Mouse (Mus musculus) limb, embryonic 14.5 days (tissue): ENCODE measurements around the gene Il3. TPM values are rescaled to one million over a fixed set of nuclear protein-coding genes. Genes with fewer than 3 reads are reported as not detected.
A peak's percentile ranks its signal among the peaks of the same experiment; 100 is the strongest.

Experiments
- ATAC-seq: fragments of 200-750 bp; cut with Nextera tagmentation; 2 replicates; pipeline ENCODE4 v1.8.0; 2017; ENCODE audit warnings: low read depth, moderate number of reproducible peaks, moderate TSS enrichment; ENCODE audit not compliant: low FRiP score
- DNase-seq: peaks from one replicate; pipeline ENCODE4 v3.0.0-alpha.2; 2015; ENCODE audit warnings: low spot score
- H3K27ac ChIP-seq: fragments of 300-500 bp; sonication (generic); replicated peaks from 2 replicates; pipeline ENCODE4 v1.5.1; 2014; ENCODE audit warnings: low read depth, mild to moderate bottlenecking, low read length, moderate library complexity, mixed read lengths
- H3K27me3 ChIP-seq: fragments of 300-500 bp; sonication (generic); 2 replicates; pipeline ENCODE4 v1.6.1; 2014; ENCODE audit warnings: low read length, mixed read lengths; ENCODE audit not compliant: control insufficient read depth, insufficient read depth
- H3K36me3 ChIP-seq: fragments of 300-500 bp; sonication (generic); 2 replicates; pipeline ENCODE4 v1.6.1; 2014; ENCODE audit warnings: mild to moderate bottlenecking, low read length, moderate library complexity, mixed read lengths; ENCODE audit not compliant: control insufficient read depth, insufficient read depth
- H3K4me1 ChIP-seq: fragments of 300-500 bp; sonication (generic); 2 replicates; pipeline ENCODE4 v1.6.1; 2014; ENCODE audit warnings: antibody characterized with exemption, low read length, mixed read lengths; ENCODE audit not compliant: control insufficient read depth, insufficient read depth
- H3K4me2 ChIP-seq: fragments of 300-500 bp; sonication (generic); replicated peaks from 2 replicates; pipeline ENCODE4 v1.6.1; 2014; ENCODE audit warnings: low read depth, mild to moderate bottlenecking, low read length, moderate library complexity; ENCODE audit not compliant: severe bottlenecking
- H3K4me3 ChIP-seq: fragments of 300-500 bp; sonication (generic); replicated peaks from 2 replicates; pipeline ENCODE4 v1.5.1; 2014; ENCODE audit warnings: low read length
- H3K9ac ChIP-seq: fragments of 300-500 bp; sonication (generic); 2 replicates; pipeline ENCODE4 v1.6.1; 2014; ENCODE audit warnings: mild to moderate bottlenecking, low read depth, low read length, moderate library complexity; ENCODE audit not compliant: severe bottlenecking
- H3K9me3 ChIP-seq: fragments of 300-500 bp; sonication (generic); 2 replicates; pipeline ENCODE4 v1.6.1; 2016; ENCODE audit warnings: low read length; ENCODE audit not compliant: control insufficient read depth
- POLR2A ChIP-seq: fragments of 200-500 bp; IDR thresholded peaks from 2 replicates; pipeline ENCODE4 v1.8.0; 2012; ENCODE audit warnings: inconsistent platforms, mild to moderate bottlenecking, moderate library complexity, borderline replicate concordance; ENCODE audit not compliant: insufficient read depth, insufficient read length; ENCODE audit errors: extremely low read depth
- WGBS: fragments of 180-500 bp; shearing (Covaris S2); extraction: QIAGEN DNeasy Blood & Tissue Kit; methylation state at CpG from one replicate; pipeline ENCODE4 v1.1.7; 2014; 5-methylcytosine and 5-hydroxymethylcytosine counted together
- polyA plus RNA-seq, 2 experiments: library from polyadenylated mRNA; depleted of rRNA in 1 of 2; stranded (reverse) in 1 of 2; unstranded in 1 of 2; fragments of >200 nt; fragmentation: Nextera tagmentation in 1 of 2; extraction: Ambion mirVana in 1 of 2; gene quantifications; 2 replicates each; pipeline versions ENCODE4 v1.2.1 to v1.2.3; 2012 to 2014

Gene Il3
- polyA plus RNA-seq, 2 experiments = not detected

DNA sequence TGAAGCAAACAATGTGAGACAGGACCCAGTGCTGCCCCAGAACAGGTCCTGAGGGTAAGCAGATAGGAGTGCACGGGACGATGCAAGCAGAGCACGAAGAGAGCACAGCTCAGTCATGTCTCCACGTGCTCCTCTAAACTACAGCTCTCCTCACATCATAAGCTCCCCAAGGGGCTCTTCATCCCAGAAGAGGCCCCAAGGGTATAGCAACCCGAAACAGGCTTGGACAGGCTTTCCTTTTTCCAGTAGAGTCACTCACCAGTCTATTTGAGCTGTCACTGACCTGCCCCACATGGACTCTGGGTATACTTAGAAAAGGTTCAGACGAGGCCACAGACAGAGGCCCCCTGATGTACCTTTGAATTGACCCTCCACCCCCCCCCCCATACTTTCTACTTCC lies 22.6 kb downstream of the Il3 start:
- TF ChIP-seq POLR2A = no peak
- Histone ChIP-seq H3K4me3 (no peak overlapping the region), H3K4me1 (no peaks in the 10 kb centered on the region; the same call in 1 of the 2 replicates), H3K9me3 (no peaks in the 10 kb centered on the region), H3K27ac (no peak overlapping the region), H3K27me3 (no peaks in the 10 kb centered on the region), H3K36me3 (no peaks in the 10 kb centered on the region), H3K9ac (no peak overlapping the region), H3K4me2 (no peak overlapping the region)
- no peak for DNase-seq
- WGBS = 72% methylated on average over 6 of the region's 6 CpGs
- no peak for ATAC-seq

- H3K27me3 ChIP-seq = no peaks in the 10 kb centered on the region
- 89% methylated on average over 3 of the region's 3 CpGs for WGBS
- H3K4me2 ChIP-seq = no peak overlapping the region
- ATAC-seq (no peak), DNase-seq (no peak)
- H3K4me1 ChIP-seq = no peaks in the 10 kb centered on the region
- no peak overlapping the region for H3K9ac ChIP-seq
- no peaks in the 10 kb centered on the region for H3K36me3 ChIP-seq
- TF ChIP-seq POLR2A = no peak
- no peak overlapping the region for H3K27ac ChIP-seq
- no peaks in the 10 kb centered on the region for H3K9me3 ChIP-seq
- no peak overlapping the region for H3K4me3 ChIP-seq
Measured at GRCm38 (mm10) chr11:54242494-54242893, 24.6 kb downstream of the Il3 start.

GRCm38 (mm10) chr11:54236939-54237338 lies 30.1 kb downstream of the Il3 start:
- H3K4me2 ChIP-seq = no peak overlapping the region
- TF ChIP-seq POLR2A = no peak
- no peak overlapping the region for H3K27ac ChIP-seq
- no peaks in the 10 kb centered on the region for H3K36me3 ChIP-seq
- H3K27me3 ChIP-seq = no peaks in the 10 kb centered on the region
- peak; percentile 45 for DNase-seq
- H3K4me3 ChIP-seq = no peak overlapping the region
- 62% methylated on average over 2 of the region's 2 CpGs for WGBS
- no peak for ATAC-seq
- H3K9me3 ChIP-seq = no peaks in the 10 kb centered on the region
- H3K4me1 ChIP-seq = no peaks in the 10 kb centered on the region
- no peak overlapping the region for H3K9ac ChIP-seq

DNA sequence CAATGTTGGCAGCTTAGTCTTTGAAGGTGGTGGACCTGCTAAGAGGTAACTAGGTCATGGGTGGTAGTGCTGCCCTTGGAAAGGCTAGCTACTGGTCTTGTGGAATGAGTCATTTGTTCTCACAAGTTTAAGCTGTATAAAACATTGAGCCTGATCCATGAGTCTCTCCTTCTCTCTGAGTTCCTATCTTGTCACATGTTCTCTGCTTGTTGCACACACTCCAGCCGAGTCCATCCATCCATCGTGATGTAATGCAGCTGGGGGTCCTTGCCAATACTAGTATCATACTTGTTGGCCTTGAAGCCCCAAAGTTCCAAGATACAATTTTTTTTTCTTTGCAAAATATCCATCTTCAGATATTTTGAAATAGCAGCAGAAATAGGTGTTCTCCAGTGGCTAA lies 39.6 kb downstream of the Il3 start:
- no peak overlapping the region for H3K4me3 ChIP-seq
- ATAC-seq (no peak), DNase-seq (no peak)
- H3K36me3 ChIP-seq = no peaks in the 10 kb centered on the region
- H3K27me3 ChIP-seq = no peaks in the 10 kb centered on the region
- TF ChIP-seq POLR2A = no peak
- H3K9ac ChIP-seq = no peak overlapping the region
- no peaks in the 10 kb centered on the region for H3K9me3 ChIP-seq
- H3K4me2 ChIP-seq = no peak overlapping the region
- H3K27ac ChIP-seq = no peak overlapping the region
- 89% methylated on average over 2 of the region's 2 CpGs for WGBS
- H3K4me1 ChIP-seq = no peaks in the 10 kb centered on the region

GRCm38 (mm10) chr11:54224475-54224986 lies 42.5 kb downstream of the Il3 start:
- no peak overlapping the region for H3K9ac ChIP-seq
- ATAC-seq (no peak), DNase-seq (no peak)
- H3K4me1 ChIP-seq = no peaks in the 10 kb centered on the region
- no peak for TF ChIP-seq POLR2A
- 82% methylated on average over 5 of the region's 5 CpGs for WGBS
- H3K36me3 ChIP-seq = no peaks in the 10 kb centered on the region
- H3K4me2 ChIP-seq = no peak overlapping the region
- no peak overlapping the region for H3K4me3 ChIP-seq
- no peaks in the 10 kb centered on the region for H3K27me3 ChIP-seq
- H3K27ac ChIP-seq = no peak overlapping the region
- H3K9me3 ChIP-seq = no peaks in the 10 kb centered on the region
